Mouse (Mus musculus): ENCODE results near the gene Ankrd1.

Ankrd1 gene

DNA sequence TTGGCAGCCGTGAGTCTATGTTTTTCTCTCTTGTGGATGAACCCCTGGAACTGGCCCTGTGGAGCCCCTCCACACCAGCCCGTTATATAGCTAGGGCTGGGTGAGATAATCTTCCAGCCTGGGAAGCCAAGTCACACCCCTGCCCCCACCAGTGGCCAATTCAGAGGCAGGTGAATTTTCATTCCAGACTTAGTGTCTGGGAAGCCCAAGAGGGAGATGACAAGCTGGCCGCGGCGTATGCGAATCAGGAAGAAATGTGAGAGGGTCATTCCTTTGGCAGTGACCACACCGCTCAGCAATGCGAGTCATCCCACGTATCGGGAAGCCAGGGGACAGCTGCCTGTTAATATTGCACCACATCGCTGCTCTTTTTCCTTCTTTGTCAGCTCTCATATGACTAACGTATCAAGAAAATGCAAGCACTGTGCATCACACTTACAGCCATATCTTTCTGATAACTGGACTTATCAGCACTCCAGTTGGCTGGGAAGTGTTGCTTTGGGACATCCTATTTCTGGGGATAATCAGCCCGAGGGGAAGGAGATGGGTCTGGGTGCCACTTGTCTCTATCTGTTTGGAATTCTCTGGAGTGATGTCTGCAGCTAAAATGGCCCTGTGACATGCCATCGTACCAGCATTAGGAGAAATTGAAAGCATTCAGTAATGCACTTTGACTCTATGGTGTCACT, at the start of gene Ankrd1:
Ankrd1 (minus strand) TSS at position 317 of the 689 bp plus-strand sequence.
- no peak for DNase-seq

DNA sequence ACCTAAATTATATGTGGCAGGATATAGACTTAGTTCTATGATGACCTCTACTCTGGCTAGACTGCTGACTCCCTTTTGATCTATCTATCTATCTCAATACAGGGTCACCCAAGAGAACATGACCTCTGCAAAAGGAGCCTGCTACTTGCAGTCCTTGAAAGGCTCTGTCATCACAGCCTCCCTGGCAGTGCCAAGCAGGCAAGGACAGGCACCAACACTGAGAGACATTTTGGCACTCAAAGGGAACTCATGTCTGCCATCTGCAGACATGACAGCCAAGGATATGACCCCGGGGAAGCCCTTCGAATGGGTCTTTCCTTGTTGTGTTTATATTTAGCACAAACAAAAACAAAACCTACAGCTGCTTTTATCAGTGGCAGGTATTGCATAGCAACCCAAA, 49.2 kb upstream of the Ankrd1 start:
- no peak for DNase-seq

DNA sequence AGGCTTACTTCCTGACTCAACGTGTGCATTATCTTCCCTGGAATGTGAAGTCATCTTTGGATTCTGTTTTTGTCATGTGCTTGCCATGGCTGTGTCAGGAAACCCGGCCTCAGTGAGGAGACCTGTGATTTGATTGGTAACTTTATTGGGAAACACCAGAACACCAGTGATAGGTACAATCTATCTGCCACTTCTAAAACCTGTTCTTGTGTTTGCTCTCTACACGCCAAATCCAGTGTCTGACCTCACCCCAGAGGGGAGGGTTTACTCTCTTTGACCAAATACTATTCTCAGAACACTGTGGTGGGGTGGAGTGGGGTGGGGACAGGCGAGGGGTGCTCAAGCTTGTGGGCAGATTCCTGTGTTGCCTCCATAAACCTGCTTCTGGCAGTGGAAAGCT, 48.2 kb upstream of the Ankrd1 start:
- DNase-seq = no peak

DNA sequence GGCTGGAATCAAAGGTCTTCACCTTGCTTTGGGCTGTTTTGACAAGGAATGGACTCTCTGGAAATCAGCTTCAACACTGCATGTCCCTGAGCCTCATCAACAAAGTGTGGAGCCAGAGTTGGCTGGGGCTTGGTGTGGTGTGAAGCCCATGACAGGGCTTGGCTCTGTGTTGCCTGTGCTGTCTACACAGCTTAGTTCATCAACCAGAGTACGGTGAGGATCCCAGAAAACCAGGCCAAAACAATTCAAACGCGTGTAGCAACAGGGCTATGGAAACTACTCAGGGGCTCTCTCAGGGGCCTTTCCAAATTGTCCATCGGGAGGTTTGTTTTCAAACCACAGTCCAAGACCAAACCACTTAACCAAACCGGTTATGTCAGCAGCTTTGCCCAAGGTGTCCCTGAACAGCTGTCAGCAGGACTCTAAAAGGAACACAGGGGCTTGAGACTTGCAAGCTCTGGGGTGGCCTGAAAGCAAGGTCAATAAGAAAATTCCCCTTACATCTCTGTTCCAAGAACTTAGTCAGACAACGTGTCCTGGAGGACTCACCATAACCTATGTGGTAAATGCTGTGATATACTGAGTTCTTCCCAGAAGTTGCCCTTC, 47.5 kb upstream of the Ankrd1 start:
- no peak for DNase-seq

DNA sequence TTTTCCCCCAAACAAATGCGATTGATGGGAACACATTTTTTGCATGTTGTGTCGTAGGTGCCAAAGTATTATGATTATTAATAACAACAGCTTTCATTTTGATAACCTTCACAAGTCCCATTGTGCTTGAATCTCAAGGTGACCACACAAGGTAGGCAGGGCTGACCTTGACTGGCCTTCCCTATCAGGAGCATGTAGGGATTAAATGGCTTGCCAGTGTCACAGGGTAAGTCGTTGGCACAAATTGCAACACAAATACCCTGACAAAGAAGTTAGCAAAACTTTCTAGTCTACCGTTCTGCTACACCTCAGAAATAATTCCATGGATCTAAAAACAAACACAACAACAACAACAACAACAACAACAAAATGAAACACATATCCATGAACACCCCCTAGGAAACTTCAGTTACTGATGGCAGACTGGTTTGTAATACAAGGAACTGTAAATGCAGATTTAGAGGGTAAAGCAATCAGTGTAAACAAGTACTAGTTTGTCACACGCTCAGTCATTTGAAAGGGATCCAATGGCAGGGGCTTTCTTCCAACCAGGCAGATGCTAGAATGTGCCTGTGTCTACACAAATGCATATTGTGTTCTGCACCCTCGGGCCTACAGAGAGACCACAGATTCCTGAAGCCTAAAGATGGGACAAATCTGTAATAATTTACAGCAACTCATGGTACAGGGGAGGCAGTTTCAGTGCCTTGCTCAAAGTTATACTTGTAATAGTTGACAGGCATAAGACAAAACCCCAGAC, 46.7 kb upstream of the Ankrd1 start:
- DNase-seq = no peak

DNA sequence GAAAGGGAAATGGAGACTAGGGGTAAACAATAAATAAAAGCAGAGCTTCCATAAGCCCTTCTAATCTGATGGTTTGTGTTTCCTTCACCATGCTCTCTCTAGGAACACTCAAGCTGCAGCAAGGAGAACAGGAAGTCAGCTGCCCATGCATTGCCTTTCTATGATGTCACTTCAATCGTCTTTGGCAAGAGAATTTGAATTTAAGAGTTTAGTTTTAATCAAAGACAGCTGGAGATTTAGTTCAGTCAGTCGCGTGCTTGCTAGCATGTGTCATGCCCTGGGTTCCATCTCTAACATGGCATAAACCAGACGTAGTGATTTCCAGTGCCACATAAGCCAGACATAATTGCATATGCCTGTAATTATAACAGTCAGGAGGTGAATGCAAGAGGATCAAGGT, 45.5 kb upstream of the Ankrd1 start:
- DNase-seq = no peak

DNA sequence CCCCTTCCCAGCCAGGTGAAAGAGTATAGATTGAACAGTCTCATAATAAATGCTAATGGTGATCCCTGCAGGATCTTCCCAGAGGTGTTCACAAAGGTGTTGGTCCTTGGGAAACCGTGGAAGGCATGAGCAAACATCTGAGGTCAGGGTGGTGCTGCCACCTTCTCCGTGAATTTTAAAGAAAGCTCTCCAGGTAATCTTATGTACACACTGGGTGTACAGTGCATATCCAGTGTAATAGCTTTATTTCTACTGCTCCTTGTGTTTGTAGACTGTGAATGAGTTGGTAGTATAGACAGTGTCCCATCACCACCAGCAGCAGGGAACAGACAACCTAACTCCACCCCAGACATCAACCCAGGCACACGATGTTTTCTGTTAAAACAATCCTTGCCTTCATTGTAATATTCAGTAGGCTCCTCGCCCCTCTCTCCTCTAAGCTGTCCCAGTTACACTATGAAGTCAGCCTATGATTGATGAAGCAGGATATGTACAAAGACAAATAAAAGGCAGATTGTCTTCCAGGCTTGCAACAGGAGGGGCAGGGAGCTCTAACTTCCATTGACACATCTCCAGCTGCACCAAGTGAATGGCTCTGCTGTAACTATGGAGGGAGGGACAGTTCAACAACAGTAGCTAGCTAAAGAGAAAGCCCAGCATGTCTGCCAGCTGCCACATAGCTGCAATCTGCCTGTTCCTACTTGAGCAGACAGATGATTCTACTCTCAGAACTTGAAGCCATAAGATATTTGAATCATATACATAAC, 30.5 kb upstream of the Ankrd1 start:
- DNase-seq = no peak

DNA sequence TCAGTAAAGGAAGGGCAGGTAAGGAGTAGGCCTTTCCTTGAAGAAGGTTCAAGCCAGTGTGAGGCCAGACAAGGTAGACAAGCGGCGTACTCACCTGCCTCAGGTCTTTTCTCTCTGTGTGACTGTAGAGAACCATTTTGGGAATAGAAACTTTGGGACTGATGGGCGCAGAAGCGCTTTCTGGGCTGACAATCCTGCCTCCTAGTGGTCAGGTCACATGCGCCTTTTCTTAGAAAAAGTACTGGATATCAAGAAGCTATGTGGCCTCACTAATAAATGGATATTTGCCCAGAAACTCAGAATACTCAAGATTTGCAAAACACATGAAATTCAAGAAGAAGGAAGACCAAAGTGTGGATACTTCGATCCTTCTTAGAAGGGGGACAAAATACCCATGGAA, 28.7 kb upstream of the Ankrd1 start:
- no peak for DNase-seq

DNA sequence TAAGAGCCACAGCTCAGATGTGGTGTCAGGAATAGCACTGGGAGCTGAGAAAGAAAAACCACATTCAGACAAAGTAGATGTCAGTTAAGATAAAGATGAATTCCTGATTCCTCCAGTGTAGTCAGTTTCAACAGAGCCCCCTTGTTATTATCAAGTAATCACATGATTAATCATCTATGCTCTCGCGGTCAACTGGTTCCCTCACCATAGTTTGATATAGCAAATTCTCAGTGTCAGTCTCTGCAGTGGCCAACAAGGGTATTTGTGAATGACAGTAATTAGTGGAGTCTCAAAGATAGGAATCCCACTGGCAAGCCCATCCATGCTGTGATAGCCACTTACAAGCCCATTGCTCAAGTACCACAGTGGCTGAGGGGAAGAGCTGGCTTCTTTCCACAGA, 23.7 kb upstream of the Ankrd1 start:
- no peak for DNase-seq

DNA sequence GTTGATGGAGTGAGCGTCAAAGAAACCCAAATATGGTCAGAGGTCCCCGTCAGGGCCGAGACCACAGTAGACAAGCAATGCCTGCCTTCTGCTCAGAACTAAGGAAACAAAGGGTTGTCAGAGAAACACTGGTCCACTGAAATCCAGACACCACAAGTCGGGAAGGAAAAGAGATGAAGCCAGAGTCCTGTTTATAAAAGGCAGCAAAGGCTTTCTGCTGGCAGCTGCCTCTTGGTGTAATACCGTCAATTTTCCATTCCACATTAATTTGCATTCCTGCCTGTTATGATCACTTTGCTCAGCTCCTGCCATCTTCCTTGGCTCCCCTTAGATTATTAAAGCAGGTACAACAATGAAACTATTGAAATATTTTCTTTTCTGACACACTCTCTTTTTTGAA, 13.8 kb upstream of the Ankrd1 start:
- DNase-seq = no peak

DNA sequence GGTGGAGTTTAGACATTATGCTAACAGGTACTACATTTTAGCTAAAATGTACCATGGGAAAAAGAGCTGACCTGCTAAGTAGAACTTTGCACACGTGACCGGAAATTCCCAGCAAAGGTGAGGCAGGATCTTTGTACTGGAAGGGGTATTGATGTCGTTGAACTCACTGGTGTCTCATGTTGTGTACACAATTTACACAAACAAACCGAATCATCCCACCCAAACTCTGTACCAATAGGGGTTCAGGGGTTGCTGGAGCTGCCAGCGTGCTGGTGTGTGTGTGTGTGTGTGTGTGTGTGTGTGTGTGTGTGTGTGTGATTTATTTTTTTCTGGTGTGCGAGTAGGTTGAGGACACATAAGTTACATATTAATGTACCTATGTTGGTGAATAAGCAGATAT, 13.2 kb upstream of the Ankrd1 start:
- DNase-seq = no peak

DNA sequence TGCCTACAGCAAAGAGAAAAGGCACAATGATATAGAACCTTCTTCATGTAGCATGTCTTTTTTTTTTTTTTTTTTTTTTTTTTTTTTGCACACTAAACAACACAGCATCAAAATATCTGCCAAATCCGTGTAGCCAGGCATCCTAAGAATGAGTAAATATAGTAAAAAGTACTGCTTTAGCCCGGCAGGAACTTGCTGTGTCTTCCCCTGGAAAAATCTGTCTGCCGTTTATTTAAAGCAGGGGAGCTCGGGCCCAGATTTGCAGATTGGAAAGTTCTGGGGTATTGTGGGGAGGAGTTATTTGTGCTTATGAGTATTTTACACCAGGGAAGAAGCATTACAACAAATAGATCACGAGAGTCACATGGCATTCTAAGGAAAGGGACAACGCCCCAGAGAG, 12.1 kb upstream of the Ankrd1 start:
- DNase-seq = no peak

DNA sequence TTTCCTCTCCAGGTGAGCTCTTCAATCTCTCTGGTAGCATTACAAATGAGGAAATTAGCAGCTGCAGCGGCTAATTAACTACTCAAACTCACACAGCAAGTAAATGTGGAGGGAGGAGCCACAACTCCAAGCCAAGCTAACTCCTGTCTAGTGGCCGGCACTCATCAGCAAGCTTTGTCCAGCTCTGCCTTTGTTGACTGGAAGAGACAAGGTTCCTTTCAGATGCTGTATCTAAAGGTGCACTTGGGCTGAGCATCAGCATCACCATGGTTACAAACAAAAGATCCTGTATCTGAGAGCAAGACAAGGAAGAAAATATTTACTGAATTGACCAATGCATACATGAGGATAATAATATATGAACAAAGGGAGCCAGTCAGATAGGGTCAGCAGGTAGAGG, 10.3 kb upstream of the Ankrd1 start:
- DNase-seq = no peak

DNA sequence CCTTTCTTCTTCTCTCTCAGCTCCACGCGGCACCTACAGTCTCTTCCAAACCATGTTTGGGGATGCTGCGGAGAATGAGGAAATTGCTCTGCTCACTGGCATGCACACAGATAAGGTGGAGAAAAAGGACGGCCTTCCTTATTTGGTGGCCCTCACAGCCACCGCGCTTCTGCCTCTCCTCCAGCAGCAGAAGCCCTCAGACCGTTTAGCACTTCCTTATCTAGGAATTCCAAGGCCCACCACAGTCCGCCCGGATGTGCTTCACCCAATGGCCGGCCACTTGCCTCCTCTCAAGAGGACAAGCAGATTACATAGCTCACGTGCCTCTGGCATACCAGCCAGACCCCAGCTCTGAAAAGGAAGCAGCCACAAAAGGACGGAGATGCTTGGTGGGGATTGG, 9.7 kb upstream of the Ankrd1 start:
- DNase-seq = no peak

DNA sequence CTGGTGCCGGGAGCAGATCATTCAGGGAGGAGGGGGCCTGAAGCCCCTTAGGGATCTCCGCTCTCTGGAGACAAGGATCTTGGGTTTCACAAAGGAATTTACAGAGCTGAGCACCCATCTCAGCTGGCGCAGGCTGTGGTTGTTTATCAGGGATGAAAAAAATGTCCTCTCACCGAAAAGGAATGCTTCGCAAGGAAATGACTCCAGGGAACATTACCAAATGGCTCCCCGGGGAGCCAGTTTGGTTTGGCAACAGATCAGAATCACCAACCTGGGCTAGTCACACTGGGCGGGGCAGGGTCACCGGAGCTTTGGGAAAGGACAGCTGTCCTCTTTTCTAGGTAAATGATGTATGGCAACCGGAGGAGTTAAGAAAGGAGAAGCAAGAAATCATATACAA, 9.3 kb upstream of the Ankrd1 start:
- DNase-seq = no peak

DNA sequence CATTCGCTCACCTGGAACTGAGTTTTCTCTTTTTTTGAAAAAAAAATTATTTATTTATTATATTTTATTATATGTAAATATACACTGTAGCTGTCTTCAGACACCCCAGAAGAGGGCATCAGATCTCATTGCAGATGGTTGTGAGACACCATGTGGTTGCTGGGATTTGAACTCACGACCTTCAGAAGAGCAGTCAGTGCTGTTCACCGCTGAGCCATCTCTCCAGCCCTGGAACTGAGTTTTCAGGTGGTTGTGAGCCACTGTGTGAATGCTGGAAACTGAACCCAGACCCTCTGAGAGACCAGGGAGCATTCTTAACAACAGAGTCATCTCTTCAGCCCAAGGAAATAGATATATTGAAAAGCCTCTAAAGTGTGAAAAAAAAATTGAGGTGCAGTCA, 8.5 kb upstream of the Ankrd1 start:
- DNase-seq = no peak

DNA sequence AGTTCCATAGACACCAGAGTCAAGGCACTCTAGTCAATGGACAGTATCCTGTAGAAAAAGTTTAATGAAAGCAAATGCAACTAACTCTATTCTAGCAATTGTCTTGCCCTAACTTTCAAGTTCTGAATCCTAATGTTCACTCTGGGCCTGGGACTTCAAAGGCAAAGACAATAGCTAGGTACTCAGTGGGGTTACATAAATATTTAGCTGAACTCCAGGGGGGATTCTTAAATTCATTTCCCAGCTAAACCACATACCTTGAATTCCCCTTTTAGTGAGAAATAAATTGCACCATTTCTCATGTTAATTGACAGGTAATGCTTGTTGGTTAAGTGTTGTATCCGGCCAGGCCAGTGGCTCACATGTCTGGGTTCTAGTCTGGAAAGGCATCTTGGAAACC, 4.3 kb upstream of the Ankrd1 start:
- no peak for DNase-seq

DNA sequence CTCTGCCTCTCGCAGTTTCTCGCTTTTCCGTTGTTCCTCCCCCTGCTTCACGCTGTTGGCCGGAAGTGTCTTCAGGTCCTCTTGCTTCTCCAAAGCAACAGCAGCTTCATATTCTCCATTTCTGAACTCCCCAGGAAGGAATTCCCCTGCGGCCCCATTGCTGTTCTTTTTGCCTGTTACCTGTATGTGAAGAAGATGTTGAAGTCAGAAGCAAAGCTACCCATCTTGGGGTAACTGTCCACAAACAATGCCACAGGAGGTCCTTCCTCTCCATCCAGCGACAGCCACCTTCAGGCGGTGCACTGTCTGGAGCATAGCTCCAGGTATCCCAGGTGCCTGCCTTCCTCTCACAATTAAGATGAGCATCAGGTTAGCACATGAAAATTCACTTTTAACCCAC, 680 bp downstream of the Ankrd1 start:
- DNase-seq = no peak

DNA sequence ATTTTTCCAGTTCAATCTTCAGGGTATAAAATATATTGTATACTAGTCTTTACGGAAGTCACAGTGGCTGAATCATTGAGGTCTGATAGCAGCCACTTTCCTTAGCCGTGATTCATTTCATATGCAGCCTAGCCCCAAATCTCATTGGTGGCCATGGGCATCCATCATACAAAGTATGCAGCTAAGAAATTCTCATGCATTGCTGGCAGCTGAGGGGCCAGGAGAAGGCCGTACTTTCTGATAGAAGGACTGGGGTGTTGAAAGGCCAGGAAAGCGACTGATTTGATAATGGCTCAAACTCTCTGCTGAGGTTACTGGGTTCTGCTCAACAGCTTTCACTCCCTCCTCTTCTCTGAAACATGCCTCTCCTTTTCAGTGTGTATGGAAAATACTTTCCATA, 3.7 kb downstream of the Ankrd1 start:
- no peak for DNase-seq

DNA sequence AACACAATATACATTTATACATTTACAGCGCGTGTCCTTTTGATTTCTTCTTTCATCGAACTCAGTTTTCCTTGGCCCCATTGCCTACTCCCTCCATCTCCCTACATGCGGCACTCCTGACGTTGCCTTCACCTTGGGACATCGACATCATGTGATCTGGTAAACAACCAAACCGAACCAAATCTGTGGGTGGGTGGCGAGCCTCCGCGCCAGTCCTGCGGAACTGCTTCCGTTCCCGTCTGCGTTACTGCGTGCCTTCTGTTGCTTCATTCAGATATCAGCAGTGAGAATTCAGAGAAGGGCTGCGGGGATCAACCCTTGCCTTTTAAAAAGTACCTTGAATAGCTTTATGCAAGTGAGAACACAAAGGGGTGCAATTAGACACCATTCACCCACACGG, 7.9 kb downstream of the Ankrd1 start:
- no peak for DNase-seq

DNA sequence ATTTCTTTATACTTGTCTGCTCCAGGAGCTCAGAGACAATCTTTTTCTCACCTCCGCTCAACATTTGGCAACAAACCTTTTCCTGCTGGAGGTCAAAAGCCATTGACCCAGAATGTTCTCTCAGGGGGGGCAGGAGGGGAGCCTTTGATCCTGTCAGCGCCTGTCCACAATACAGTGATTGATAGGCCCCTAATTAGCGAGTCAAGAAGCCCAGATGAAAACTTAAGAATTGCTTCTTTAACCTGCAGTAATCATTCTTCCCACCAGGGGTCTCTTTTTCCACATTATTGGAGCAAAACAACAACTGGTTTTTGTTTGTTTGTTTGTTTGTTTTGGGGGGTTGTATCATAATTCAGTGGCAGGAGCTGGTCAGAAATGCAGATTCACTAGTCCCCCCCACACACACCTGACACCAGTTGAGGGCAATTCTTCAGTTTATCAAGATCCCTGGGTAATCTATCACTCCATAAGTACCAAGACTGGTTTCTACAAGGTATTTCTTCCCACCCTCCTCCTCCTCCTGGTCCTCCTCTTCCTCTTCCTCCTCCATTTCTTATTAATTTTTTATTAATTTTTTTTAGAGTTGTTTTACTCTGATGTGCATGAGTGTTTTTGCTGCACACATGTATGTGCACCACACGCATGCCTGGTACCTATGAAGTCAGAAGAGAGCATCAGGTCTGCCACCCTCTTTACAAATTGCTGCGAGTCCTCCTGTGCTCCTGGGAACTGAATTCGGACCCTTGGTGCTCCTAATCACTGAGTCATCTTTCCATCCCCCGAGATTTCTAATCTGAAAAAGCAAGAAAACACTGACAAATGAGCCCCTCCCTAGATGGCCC, 8.6 kb downstream of the Ankrd1 start:
- DNase-seq = no peak

DNA sequence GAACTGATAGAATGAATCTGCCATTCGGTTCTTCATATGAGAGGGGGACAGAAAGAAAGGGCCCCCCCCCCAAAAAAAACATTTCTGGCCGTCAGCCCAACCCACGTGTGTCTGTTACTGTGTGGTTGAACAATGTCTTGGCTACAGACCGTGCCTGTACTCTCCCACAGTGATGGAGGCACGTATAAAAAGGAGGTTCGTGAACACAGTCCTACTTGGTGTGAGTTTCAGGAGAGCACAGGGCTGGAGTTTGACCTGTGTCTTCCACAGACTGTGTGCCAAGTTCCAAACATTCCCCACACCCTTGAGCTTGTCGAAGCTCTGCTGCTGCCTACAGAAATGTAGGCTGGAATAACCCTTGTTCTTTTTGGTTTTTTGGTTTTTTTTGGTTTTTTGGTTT, 9.4 kb downstream of the Ankrd1 start:
- no peak for DNase-seq
